Mouse (Mus musculus) thymus, adult 2 months (tissue): Measurements from ENCODE around the gene Cnot3. TPM values are rescaled to one million over a fixed set of nuclear protein-coding genes. Genes with fewer than 3 reads are reported as not detected.

Experiments
- DNase-seq: peaks from one replicate; pipeline ENCODE4 v3.0.0; 2021
- H3K27ac ChIP-seq: fragments of 200-500 bp; 2 replicates; pipeline ENCODE4 v1.5.1; 2012; ENCODE audit warnings: low read length, control low read depth; ENCODE audit not compliant: control insufficient read depth, insufficient read depth
- H3K27me3 ChIP-seq: fragments of 200-500 bp; 2 replicates; pipeline ENCODE4 v1.6.1; 2012; ENCODE audit warnings: mild to moderate bottlenecking, low read length, moderate library complexity, mixed read lengths; ENCODE audit not compliant: control insufficient read depth, insufficient read depth
- H3K36me3 ChIP-seq: fragments of 200-500 bp; 2 replicates; pipeline ENCODE4 v1.6.1; 2012; ENCODE audit warnings: mild to moderate bottlenecking, low read length, moderate library complexity; ENCODE audit not compliant: control insufficient read depth, insufficient read depth
- H3K4me1 ChIP-seq: fragments of 200-500 bp; replicated peaks from 2 replicates; pipeline ENCODE4 v1.6.1; 2012; ENCODE audit warnings: low read length; ENCODE audit not compliant: control insufficient read depth, insufficient read depth
- H3K4me3 ChIP-seq: fragments of 200-500 bp; 2 replicates; pipeline ENCODE4 v1.5.1; 2012; ENCODE audit warnings: mild to moderate bottlenecking, low read length, control low read depth, moderate library complexity; ENCODE audit not compliant: control insufficient read depth, insufficient read depth
- CTCF ChIP-seq: fragments of 200-500 bp; IDR thresholded peaks from 2 replicates; pipeline ENCODE4 v1.5.1; 2012; ENCODE audit warnings: mild to moderate bottlenecking, control low read depth, low read length, moderate library complexity, borderline replicate concordance; ENCODE audit not compliant: control insufficient read depth, poor library complexity, insufficient read depth; ENCODE audit errors: extremely low read depth
- POLR2A ChIP-seq: fragments of 200-500 bp; IDR thresholded peaks from 2 replicates; pipeline ENCODE4 v1.6.1; 2012; ENCODE audit warnings: mild to moderate bottlenecking, low read length, control low read depth, moderate library complexity; ENCODE audit not compliant: control insufficient read depth, poor library complexity, insufficient read depth; ENCODE audit errors: extremely low read depth
- WGBS: fragments of 180-500 bp; shearing (Covaris S2); methylation state at CpG from one replicate; pipeline ENCODE4 v1.1.7; 2018; 5-methylcytosine and 5-hydroxymethylcytosine counted together
- polyA plus RNA-seq: library from polyadenylated mRNA; depleted of rRNA; stranded (reverse); fragments of >200 nt; gene quantifications from 2 replicates; pipeline ENCODE4 v1.2.3, GENCODE M21; 2012

Cnot3 gene
- polyA plus RNA-seq, 1 experiment = 185 TPM

DNA sequence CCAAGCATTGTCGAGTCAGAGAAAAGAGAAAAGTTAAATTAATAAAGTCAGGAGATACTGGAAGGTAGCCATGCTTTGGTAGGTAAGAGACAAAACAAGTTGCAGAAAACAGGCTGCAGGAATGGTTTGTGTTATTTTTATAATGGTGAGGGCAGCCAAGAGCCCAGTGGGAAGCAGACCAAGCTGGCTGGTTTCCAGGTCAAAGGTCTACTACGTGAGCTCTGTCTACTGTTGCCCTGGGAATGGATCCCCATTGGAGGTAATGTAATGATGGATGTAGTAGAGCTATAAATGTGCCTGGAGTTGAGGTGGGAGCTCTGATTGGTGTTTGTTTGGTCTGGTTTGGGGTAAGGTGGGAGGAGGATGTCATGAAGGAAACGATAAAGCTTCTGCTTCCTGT is 36.0 kb upstream of the Cnot3 start:
- H3K4me3 ChIP-seq = no peak overlapping the region
- H3K4me1 ChIP-seq = peaks cover 9% of the 10 kb centered on the region; the same call in 1 of the 2 replicates
- no peaks in the 10 kb centered on the region for H3K27me3 ChIP-seq
- no peak for DNase-seq
- H3K36me3 ChIP-seq = no peaks in the 10 kb centered on the region
- TF ChIP-seq POLR2A (no peak), CTCF (no peak)
- no peak overlapping the region for H3K27ac ChIP-seq
- 53% methylated on average over 3 of the region's 3 CpGs for WGBS

DNA sequence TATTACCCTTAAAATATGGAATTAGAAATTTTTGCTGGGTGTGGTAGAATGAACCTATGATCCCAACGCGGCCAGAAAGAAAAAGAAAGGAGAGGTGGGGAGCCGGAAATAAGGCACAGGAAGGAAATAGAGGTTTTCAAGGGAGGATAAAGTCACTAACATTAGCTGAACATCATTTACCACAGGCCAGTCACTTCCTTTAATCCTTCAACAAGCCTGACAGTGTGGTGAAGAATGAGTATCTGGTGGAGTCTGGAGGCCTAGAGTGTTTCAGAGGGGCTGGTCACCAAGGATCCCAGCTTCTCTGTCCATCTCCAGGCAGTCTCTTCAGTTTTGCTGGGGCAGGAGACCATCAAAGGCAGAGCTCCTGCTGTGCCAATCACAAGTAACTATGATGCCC is 34.6 kb upstream of the Cnot3 start:
- WGBS = 9% methylated on average over 3 of the region's 3 CpGs
- H3K27me3 ChIP-seq = no peaks in the 10 kb centered on the region
- no peaks in the 10 kb centered on the region for H3K36me3 ChIP-seq
- DNase-seq = no peak
- TF ChIP-seq CTCF (no peak), POLR2A (no peak)
- H3K4me1 ChIP-seq = peaks cover 9% of the 10 kb centered on the region; the same call in 1 of the 2 replicates
- H3K4me3 ChIP-seq = no peak overlapping the region
- H3K27ac ChIP-seq = no peak overlapping the region

DNA sequence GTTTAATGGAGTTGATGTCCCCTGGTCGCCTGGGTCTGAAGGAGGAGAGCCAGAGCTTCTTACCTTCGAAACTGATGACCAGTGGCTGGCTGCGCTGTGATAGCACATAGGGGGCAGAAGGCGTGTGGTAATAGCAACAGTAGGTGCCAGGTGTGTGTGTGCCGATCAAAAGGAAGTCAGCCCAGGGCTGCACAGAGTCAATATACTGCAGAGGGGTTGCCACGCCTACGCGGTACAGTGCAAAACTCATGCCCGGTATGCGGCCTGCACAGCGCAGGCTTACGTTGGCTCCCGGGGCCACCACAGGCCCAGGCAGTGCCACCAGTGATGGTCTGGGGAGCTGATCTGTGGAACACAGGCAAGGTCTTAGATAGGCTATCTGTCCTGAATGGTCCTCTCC is 34.1 kb upstream of the Cnot3 start:
- H3K27ac ChIP-seq = no peak overlapping the region
- peaks cover 9% of the 10 kb centered on the region; the same call in 1 of the 2 replicates for H3K4me1 ChIP-seq
- no peaks in the 10 kb centered on the region for H3K36me3 ChIP-seq
- 77% methylated on average over 13 of the region's 13 CpGs for WGBS
- TF ChIP-seq POLR2A (no peak), CTCF (no peak)
- DNase-seq = no peak
- no peaks in the 10 kb centered on the region for H3K27me3 ChIP-seq
- no peak overlapping the region for H3K4me3 ChIP-seq

DNA sequence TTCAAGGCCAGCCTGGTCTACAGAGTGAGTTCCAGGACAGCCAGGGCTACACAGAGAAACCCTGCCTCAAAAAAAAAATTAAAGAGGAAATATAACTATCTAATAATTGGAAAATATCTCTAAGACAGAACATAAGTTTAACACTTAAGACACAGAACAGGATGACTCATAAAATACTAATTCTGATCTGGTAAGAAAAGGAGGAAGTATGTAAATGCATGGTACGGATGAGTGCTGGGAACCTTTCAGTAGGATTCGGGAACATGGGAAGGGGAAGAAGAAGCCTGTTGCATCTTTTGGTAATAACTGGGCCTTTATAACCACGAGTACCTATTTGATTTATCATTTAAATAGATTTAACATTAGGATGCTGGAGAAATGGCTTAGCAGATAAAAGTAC is 31.0 kb upstream of the Cnot3 start:
- no peak for TF ChIP-seq POLR2A
- TF ChIP-seq CTCF = no peak
- H3K27ac ChIP-seq = no peak overlapping the region
- peaks cover 13% of the 10 kb centered on the region for H3K4me1 ChIP-seq
- H3K27me3 ChIP-seq = no peaks in the 10 kb centered on the region
- DNase-seq = no peak
- H3K36me3 ChIP-seq = peaks cover 3% of the 10 kb centered on the region; the same call in 1 of the 2 replicates
- 84% methylated on average over 3 of the region's 3 CpGs for WGBS
- no peak overlapping the region for H3K4me3 ChIP-seq

DNA sequence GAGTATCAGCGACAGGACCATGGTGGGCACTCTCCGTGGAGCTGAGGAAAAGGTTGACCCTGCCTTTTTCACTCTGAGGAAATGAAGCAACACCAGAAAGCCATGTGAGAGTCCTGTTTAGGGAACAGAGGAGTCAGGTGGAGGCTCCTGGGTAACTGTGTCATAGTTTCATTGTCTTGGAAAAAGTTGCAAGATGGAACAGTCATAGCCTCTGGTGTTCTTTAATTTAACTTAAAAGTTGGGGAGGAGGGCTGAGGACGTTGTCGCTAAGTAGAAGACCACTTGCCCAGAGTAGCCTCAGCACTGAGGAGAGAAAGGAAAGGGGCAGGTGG is 29.0 kb upstream of the Cnot3 start, which contains the start of gene Oscar:
TSS of gene Oscar (minus strand) at position 101 of the 332 bp plus-strand sequence.
- Histone ChIP-seq H3K36me3 (peaks cover 12% of the 10 kb centered on the region; the same call in 1 of the 2 replicates), H3K4me1 (peaks cover 8% of the 10 kb centered on the region), H3K27me3 (no peaks in the 10 kb centered on the region), H3K4me3 (no peak within 1 kb of the TSS), H3K27ac (no peak within 1 kb of the TSS)
- TF ChIP-seq CTCF = no peak
- TF ChIP-seq POLR2A = no peak
- WGBS = 92% methylated on average over 4 of the region's 4 CpGs
- no peak for DNase-seq

DNA sequence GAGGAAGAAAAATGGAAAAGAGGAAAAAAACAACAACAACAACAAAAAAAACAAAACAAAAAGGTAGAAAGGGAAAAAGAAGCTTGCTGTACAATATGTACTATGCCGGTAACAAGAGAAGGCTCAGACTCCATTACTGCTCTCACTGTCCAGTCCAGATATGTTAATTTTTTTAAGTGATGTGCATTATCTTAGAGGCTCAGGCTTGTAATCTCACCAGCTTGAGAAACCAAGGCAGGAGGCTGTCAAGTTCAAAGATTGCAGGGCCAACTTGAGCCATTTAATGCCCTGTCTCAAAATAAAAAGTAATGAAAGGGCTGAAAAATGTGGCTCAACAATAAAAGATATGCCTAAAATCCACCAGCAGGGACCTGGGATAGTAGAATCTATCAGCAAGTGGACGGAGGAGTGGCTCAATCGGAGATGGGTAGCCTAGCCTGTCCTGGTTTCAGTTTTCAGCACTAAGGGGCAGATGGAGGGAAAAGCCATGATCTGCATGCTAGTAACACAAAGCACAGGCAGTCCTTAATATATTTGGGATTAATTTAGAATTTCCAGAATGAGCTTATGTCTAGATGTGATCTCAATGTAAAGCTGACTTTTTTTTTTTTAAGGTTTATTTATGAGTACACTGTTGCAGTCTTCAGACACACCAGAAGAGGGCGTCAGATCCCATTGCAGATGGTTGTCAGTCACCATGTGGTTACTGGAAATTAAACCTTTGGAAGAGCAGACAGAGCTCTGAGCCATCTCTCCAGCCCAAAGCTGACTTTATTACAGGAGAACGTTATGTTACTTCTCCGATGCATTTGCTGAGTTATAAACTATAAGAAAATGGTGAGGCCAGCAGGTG is 28.5 kb upstream of the Cnot3 start:
- Histone ChIP-seq H3K36me3 (peaks cover 12% of the 10 kb centered on the region; the same call in 1 of the 2 replicates), H3K4me1 (peaks cover 4% of the 10 kb centered on the region), H3K27ac (no peak overlapping the region), H3K4me3 (no peak overlapping the region), H3K27me3 (no peaks in the 10 kb centered on the region)
- DNase-seq = no peak
- no peak for TF ChIP-seq POLR2A
- TF ChIP-seq CTCF = no peak
- 46% methylated on average over 6 of the region's 6 CpGs for WGBS

DNA sequence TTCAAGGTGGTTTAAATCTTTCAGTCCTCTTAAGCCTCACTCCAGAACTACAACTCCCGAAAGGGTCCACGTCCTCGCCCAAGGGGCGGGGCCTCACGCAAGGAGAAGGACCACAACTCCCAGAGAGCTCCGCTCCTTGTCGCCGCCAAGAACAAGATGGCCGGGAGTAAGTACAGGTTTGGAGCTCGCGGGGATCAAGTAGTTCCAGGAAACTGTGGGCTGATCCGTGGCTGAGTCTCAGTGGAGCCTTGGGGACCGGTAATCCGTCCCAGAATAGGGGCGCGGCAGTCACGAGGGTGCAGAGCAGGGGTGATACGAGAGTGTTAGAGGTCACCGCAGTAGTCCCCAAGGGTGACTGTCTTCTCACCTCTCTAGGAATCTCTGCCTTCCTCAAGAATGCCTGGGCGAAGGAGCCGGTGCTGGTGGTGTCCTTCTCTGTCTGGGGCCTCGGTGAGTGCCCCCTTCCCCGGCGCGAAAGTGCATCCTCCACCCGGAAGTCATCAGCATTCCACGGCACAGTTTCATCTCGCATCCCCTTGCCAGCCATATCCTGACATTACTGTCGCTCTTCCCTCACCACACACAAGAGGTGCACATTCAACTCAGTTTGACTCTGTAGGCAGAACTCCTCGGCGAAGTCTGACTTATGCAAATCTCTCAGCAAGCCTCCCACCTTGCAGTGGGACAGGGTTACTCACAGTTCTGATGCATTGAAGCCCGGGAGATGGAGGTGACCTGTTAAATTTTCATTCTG is 27.6 kb upstream of the Cnot3 start, which contains the start of gene Ndufa3:
TSS of gene Ndufa3 (plus strand) at position 132 of the 754 bp plus-strand sequence.
- Histone ChIP-seq H3K4me1 (peaks cover 4% of the 10 kb centered on the region), H3K4me3 (peak within 1 kb of the TSS; percentile 68), H3K36me3 (peaks cover 14% of the 10 kb centered on the region; the same call in 1 of the 2 replicates), H3K27me3 (no peaks in the 10 kb centered on the region), H3K27ac (peak within 1 kb of the TSS; percentile 9)
- TF ChIP-seq POLR2A (peak; percentile 56), CTCF (no peak)
- 1% methylated on average over 32 of the region's 32 CpGs for WGBS
- peak; percentile 90 for DNase-seq
